ENCODE assay signal across 13 mouse cellular contexts in the genomic region with DNA sequence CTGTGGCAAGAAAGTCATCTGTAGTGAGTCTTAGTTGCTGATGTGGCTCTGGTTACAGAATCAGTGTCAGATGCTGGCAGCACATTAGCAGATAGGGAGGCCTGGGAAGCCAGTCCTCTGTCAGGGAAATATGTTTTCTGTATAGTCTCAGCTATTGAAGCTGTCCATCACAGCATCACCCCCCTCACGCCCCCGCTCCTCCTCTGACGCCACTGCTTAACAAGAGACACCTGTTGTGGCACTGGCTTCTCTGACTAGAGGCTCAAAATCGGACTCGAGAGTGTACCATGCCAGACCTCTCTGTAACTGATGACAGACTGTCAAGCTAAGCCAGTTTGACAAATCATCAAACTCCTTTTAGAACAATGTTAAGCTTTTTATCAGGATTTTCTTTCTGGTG.
DNase-seq lines count a peak whose midpoint lies in the region; ATAC-seq lines count a peak whose summit lies in the region.
"Had no signal": no experiment of that assay in that cellular context is flagged by ENCODE, and none has a peak within 500 bp of the region (broad histone marks: within the 10 kb centered on the region; RNA-seq: fewer than 3 reads in every experiment).

No protein-coding gene starts in this region.

- H3K27me3 ChIP-seq in forebrain, embryonic 10.5 days (ENCODE audit: poor library complexity, severe bottlenecking) = no peaks in the 10 kb centered on the region; the same call in 1 of the 2 replicates
- no peaks in the 10 kb centered on the region for H3K27me3 ChIP-seq in forebrain, embryonic 15.5 days
- no peaks in the 10 kb centered on the region for H3K27me3 ChIP-seq in kidney, embryonic 16.5 days (ENCODE audit: insufficient read depth, low read length)
- no peaks in the 10 kb centered on the region for H3K27me3 ChIP-seq in limb, embryonic 10.5 days (ENCODE audit: low read depth, poor library complexity, severe bottlenecking)
- H3K27me3 ChIP-seq: limb, embryonic 13.5 days; midbrain, embryonic 13.5 days had no signal

- no peak overlapping the region for H3K4me3 ChIP-seq in forebrain, embryonic 10.5 days
- no peak overlapping the region for H3K4me3 ChIP-seq in forebrain, embryonic 15.5 days
- no peak overlapping the region for H3K4me3 ChIP-seq in kidney, embryonic 16.5 days (ENCODE audit: low read length)
- no peak overlapping the region for H3K4me3 ChIP-seq in limb, embryonic 10.5 days
- H3K4me3 ChIP-seq: gastrocnemius, adult 2 months; limb, embryonic 13.5 days; midbrain, embryonic 13.5 days had no signal

- peaks cover 30% of the 10 kb centered on the region for H3K4me1 ChIP-seq in forebrain, embryonic 10.5 days
- peaks cover 6% of the 10 kb centered on the region for H3K4me1 ChIP-seq in forebrain, embryonic 15.5 days
- peaks cover 13% of the 10 kb centered on the region for H3K4me1 ChIP-seq in kidney, embryonic 16.5 days (ENCODE audit: insufficient read depth, low read length)
- H3K4me1 ChIP-seq in limb, embryonic 10.5 days = peaks cover 53% of the 10 kb centered on the region

- no peaks in the 10 kb centered on the region for H3K36me3 ChIP-seq in forebrain, embryonic 10.5 days (replicated peaks)
- no peaks in the 10 kb centered on the region for H3K36me3 ChIP-seq in forebrain, embryonic 15.5 days
- no peaks in the 10 kb centered on the region for H3K36me3 ChIP-seq in kidney, embryonic 16.5 days (ENCODE audit: insufficient read depth, low read length)
- H3K36me3 ChIP-seq in limb, embryonic 10.5 days = no peaks in the 10 kb centered on the region
- H3K36me3 ChIP-seq: G1E; limb, embryonic 13.5 days; midbrain, embryonic 13.5 days had no signal

- H3K4me2 ChIP-seq in forebrain, embryonic 15.5 days (replicated peaks) = no peak overlapping the region
- no peak overlapping the region for H3K4me2 ChIP-seq in kidney, embryonic 16.5 days (replicated peaks; ENCODE audit: low read depth, low read length)
- H3K4me2 ChIP-seq: limb, embryonic 13.5 days; midbrain, embryonic 13.5 days had no signal

- peak; percentile 39 for DNase-seq in forebrain, embryonic 10.5 days (ENCODE audit: extremely low spot score, low spot score)
- DNase-seq in kidney, adult 9 months = no peak
- peak; percentile 71 for DNase-seq in limb, embryonic 10.5 days (ENCODE audit: low spot score)
- peak; percentile 71 for DNase-seq in mesoderm, embryonic 11.5 days (ENCODE audit: low read depth, low spot score)
- no peak for DNase-seq in left cerebral cortex, postnatal 14 days (ENCODE audit: low spot score in 2 of 2)
- DNase-seq: gastrocnemius, adult 2 months; thymus, postnatal 14 days had no signal

- ATAC-seq in forebrain, embryonic 15.5 days (replicated peaks) = no peak
- ATAC-seq in kidney, embryonic 16.5 days (ENCODE audit: low FRiP score, low TSS enrichment) = peak; percentile 33; the same call in 1 of the 2 replicates
- no peak for ATAC-seq in cerebellum, adult (ENCODE audit: insufficient number of reproducible peaks, low FRiP score, low TSS enrichment)
- ATAC-seq: midbrain, embryonic 13.5 days had no signal

- intact Hi-C loops in left cerebral cortex, postnatal 14 days (cut with DNase I) = no loop called here

- H3K9me3 ChIP-seq in forebrain, embryonic 10.5 days = no peaks in the 10 kb centered on the region
- no peaks in the 10 kb centered on the region for H3K9me3 ChIP-seq in forebrain, embryonic 15.5 days
- H3K9me3 ChIP-seq in kidney, embryonic 16.5 days (ENCODE audit: low read length) = no peaks in the 10 kb centered on the region
- no peaks in the 10 kb centered on the region for H3K9me3 ChIP-seq in limb, embryonic 10.5 days (replicated peaks)
- H3K9me3 ChIP-seq: G1E; limb, embryonic 13.5 days; midbrain, embryonic 13.5 days had no signal

- no peak overlapping the region for H3K9ac ChIP-seq in forebrain, embryonic 15.5 days (replicated peaks)
- no peak overlapping the region for H3K9ac ChIP-seq in kidney, embryonic 16.5 days (replicated peaks; ENCODE audit: low read length)
- H3K9ac ChIP-seq: limb, embryonic 13.5 days; midbrain, embryonic 13.5 days had no signal

- H3K27ac ChIP-seq in forebrain, embryonic 10.5 days = no peak overlapping the region
- no peak overlapping the region for H3K27ac ChIP-seq in forebrain, embryonic 15.5 days (replicated peaks)
- no peak overlapping the region for H3K27ac ChIP-seq in kidney, embryonic 16.5 days (ENCODE audit: low read length)
- H3K27ac ChIP-seq in limb, embryonic 10.5 days = peak overlapping the region; percentile 63; the same call in 1 of the 2 replicates
- H3K27ac ChIP-seq: gastrocnemius, adult 2 months; limb, embryonic 13.5 days; midbrain, embryonic 13.5 days had no signal

- 77% methylated on average over 5 of the region's 5 CpGs for WGBS in forebrain, embryonic 10.5 days
- WGBS in forebrain, embryonic 15.5 days = 72% methylated on average over 5 of the region's 5 CpGs
- WGBS in kidney, embryonic 16.5 days = 22% methylated on average over 5 of the region's 5 CpGs
- WGBS in limb, embryonic 10.5 days = 25% methylated on average over 5 of the region's 5 CpGs

Comparison
In these comparisons a context has a peak if more than half of its experiments do, and no peak if none do; other contexts are left out.
1. DNase-seq: peak in forebrain, embryonic 10.5 days (single experiment), limb, embryonic 10.5 days (single experiment) and mesoderm, embryonic 11.5 days (single experiment); none in kidney, adult 9 months (single experiment) and left cerebral cortex, postnatal 14 days (0 of 2).